Mouse (Mus musculus) MEL (cell line): ENCODE data around the gene Itgb3bp. TPM values are rescaled to one million over a fixed set of nuclear protein-coding genes. Genes with fewer than 3 reads are reported as not detected.

Experiments
- DNase-seq: peaks from one replicate; pipeline ENCODE4 v3.0.0; 2011; ENCODE audit warnings: low read depth, low spot score
- H3K27ac ChIP-seq: 2 replicates; pipeline ENCODE4 v1.5.1; 2012; ENCODE audit warnings: low read depth, mild to moderate bottlenecking, control low read depth, low read length, moderate library complexity; ENCODE audit not compliant: control insufficient read depth
- H3K27me3 ChIP-seq, 2 experiments: fragments of 150-350 bp in 1 of 2; sonication (generic) in 1 of 2; 2 replicates each; pipeline ENCODE4 v1.6.1; 2012; ENCODE audit warnings: low read length in 2 of 2, mild to moderate bottlenecking in 2 of 2, improper control_type of control experiment in 1 of 2, moderate library complexity in 1 of 2; ENCODE audit not compliant: insufficient read depth in 2 of 2, control insufficient read depth in 1 of 2
- H3K36me3 ChIP-seq, 2 experiments: 2 replicates each; pipeline ENCODE4 v1.6.1; 2012 to 2014; ENCODE audit warnings: low read length in 2 of 2, improper control_type of control experiment in 1 of 2, inconsistent platforms in 1 of 2, mild to moderate bottlenecking in 1 of 2; ENCODE audit not compliant: insufficient read depth in 2 of 2, control insufficient read depth in 1 of 2
- H3K4me1 ChIP-seq, 2 experiments: fragments of 150-350 bp in 1 of 2; sonication (generic) in 1 of 2; 2 replicates each; pipeline ENCODE4 v1.6.1; 2012; ENCODE audit warnings: low read length in 2 of 2, improper control_type of control experiment in 1 of 2, mild to moderate bottlenecking in 1 of 2; ENCODE audit not compliant: insufficient read depth in 2 of 2, control insufficient read depth in 1 of 2
- H3K4me3 ChIP-seq, 2 experiments: fragments of 150-350 bp in 1 of 2; sonication (generic) in 1 of 2; 2 replicates each; pipeline ENCODE4 v1.5.1; 2012; ENCODE audit warnings: low read depth in 2 of 2, low read length in 2 of 2, mild to moderate bottlenecking in 2 of 2, moderate library complexity in 2 of 2, control low read depth in 1 of 2, improper control_type of control experiment in 1 of 2; ENCODE audit not compliant: control insufficient read depth in 1 of 2, insufficient read depth in 1 of 2
- H3K79me2 ChIP-seq: 2 replicates; pipeline ENCODE4 v1.6.1; 2012; ENCODE audit warnings: mild to moderate bottlenecking, low read length, moderate library complexity; ENCODE audit not compliant: control insufficient read depth, poor library complexity, insufficient read depth
- H3K9ac ChIP-seq: 2 replicates; pipeline ENCODE4 v1.6.1; 2012; ENCODE audit warnings: low read depth, mild to moderate bottlenecking, control low read depth, low read length, moderate library complexity; ENCODE audit not compliant: control insufficient read depth, poor library complexity, severe bottlenecking
- H3K9me3 ChIP-seq: fragments of 150-350 bp; sonication (generic); replicated peaks from 2 replicates; pipeline ENCODE4 v1.6.1; 2012; ENCODE audit warnings: mild to moderate bottlenecking, low read length, improper control_type of control experiment, moderate library complexity; ENCODE audit not compliant: insufficient read depth
- CHD1 ChIP-seq: IDR thresholded peaks from 2 replicates; pipeline ENCODE4 v1.6.1; 2012; ENCODE audit warnings: low read depth, mild to moderate bottlenecking, inconsistent platforms, low read length, improper control_type of control experiment
- CHD2 ChIP-seq: IDR thresholded peaks from 2 replicates; pipeline ENCODE4 v1.6.1; 2011; ENCODE audit warnings: low read length, improper control_type of control experiment
- E2F4 ChIP-seq: IDR thresholded peaks from 2 replicates; pipeline ENCODE4 v1.6.1; 2011; ENCODE audit warnings: low read depth, low read length, improper control_type of control experiment, borderline replicate concordance
- ELF1 ChIP-seq: IDR thresholded peaks from 2 replicates; pipeline ENCODE4 v1.6.1; 2014; ENCODE audit warnings: low read depth, mild to moderate bottlenecking, inconsistent platforms, low read length, improper control_type of control experiment, moderate library complexity
- EP300 ChIP-seq, 2 experiments: IDR thresholded peaks; 2 replicates each; pipeline ENCODE4 v1.6.1; 2011; ENCODE audit warnings: improper control_type of control experiment in 2 of 2, low read length in 2 of 2, low read depth in 1 of 2, mild to moderate bottlenecking in 1 of 2
- GATA1 ChIP-seq: IDR thresholded peaks from 2 replicates; pipeline ENCODE4 v1.6.1; 2011; ENCODE audit warnings: low read depth, low read length, improper control_type of control experiment
- MAFK ChIP-seq: IDR thresholded peaks from 2 replicates; pipeline ENCODE4 v1.6.1; 2011; ENCODE audit warnings: low read depth, mild to moderate bottlenecking, low read length, improper control_type of control experiment, borderline replicate concordance
- MAX ChIP-seq: IDR thresholded peaks from 2 replicates; pipeline ENCODE4 v1.6.1; 2011; ENCODE audit warnings: low read length, improper control_type of control experiment
- MEF2A ChIP-seq: IDR thresholded peaks from 2 replicates; pipeline ENCODE4 v1.6.1; 2014; ENCODE audit warnings: low read depth, mild to moderate bottlenecking, inconsistent platforms, low read length, improper control_type of control experiment; ENCODE audit not compliant: poor library complexity, insufficient replicate concordance, severe bottlenecking; ENCODE audit errors: extremely low read depth
- NELFE ChIP-seq: IDR thresholded peaks from 2 replicates; pipeline ENCODE4 v1.6.1; 2011; ENCODE audit warnings: low read depth, low read length, improper control_type of control experiment
- POLR2A ChIP-seq, 2 experiments: IDR thresholded peaks; 2 replicates each; pipeline ENCODE4 v1.6.1; 2011 to 2012; ENCODE audit warnings: low read length in 2 of 2, mild to moderate bottlenecking in 2 of 2, control low read depth in 1 of 2, improper control_type of control experiment in 1 of 2, low read depth in 1 of 2, moderate library complexity in 1 of 2; ENCODE audit not compliant: control insufficient read depth in 1 of 2, insufficient read depth in 1 of 2, poor library complexity in 1 of 2
- POLR2AphosphoS5 ChIP-seq: IDR thresholded peaks from 2 replicates; pipeline ENCODE4 v1.6.1; 2012; ENCODE audit warnings: low read depth, borderline replicate concordance, mild to moderate bottlenecking, inconsistent platforms, low read length, moderate library complexity, mixed read lengths
- RCOR1 ChIP-seq: IDR thresholded peaks from 2 replicates; pipeline ENCODE4 v1.6.1; 2012; ENCODE audit warnings: low read depth, mild to moderate bottlenecking, inconsistent platforms, low read length, improper control_type of control experiment
- SMC3 ChIP-seq: IDR thresholded peaks from 2 replicates; pipeline ENCODE4 v1.6.1; 2011; ENCODE audit warnings: low read depth, low read length, improper control_type of control experiment
- TAL1 ChIP-seq: IDR thresholded peaks from 2 replicates; pipeline ENCODE4 v1.6.1; 2012; ENCODE audit warnings: mild to moderate bottlenecking, inconsistent platforms, low read length, moderate library complexity, mixed read lengths
- TBP ChIP-seq: IDR thresholded peaks from 2 replicates; pipeline ENCODE4 v1.8.0; 2011; ENCODE audit warnings: low read depth, low read length, improper control_type of control experiment
- UBTF ChIP-seq: IDR thresholded peaks from 2 replicates; pipeline ENCODE4 v1.6.1; 2012; ENCODE audit warnings: low read depth, mild to moderate bottlenecking, inconsistent platforms, low read length, improper control_type of control experiment, moderate library complexity, borderline replicate concordance; ENCODE audit not compliant: insufficient read depth
- USF1 ChIP-seq: IDR thresholded peaks from 2 replicates; pipeline ENCODE4 v1.6.1; 2014; ENCODE audit warnings: low read depth, mild to moderate bottlenecking, inconsistent platforms, low read length, improper control_type of control experiment, moderate library complexity
- ZC3H11A ChIP-seq: IDR thresholded peaks from 2 replicates; pipeline ENCODE4 v1.6.1; 2012; ENCODE audit warnings: low read depth, mild to moderate bottlenecking, inconsistent platforms, low read length, improper control_type of control experiment
- polyA plus RNA-seq, 2 experiments: library from polyadenylated mRNA; stranded (reverse) in 1 of 2; unstranded in 1 of 2; fragments of >175 nt in 1 of 2; fragments of >200 nt in 1 of 2; gene quantifications; 2 replicates each; pipeline versions ENCODE4 v1.2.1 to v1.2.4; 2012; ENCODE audit warnings: low replicate concordance in 2 of 2, low read depth in 1 of 2; ENCODE audit not compliant: insufficient read length in 2 of 2, insufficient read depth in 1 of 2, missing spikeins in 1 of 2
- total RNA-seq: library from RNA; depleted of rRNA; stranded (reverse); fragments of 300-350 nt; gene quantifications from 2 replicates; pipeline ENCODE4 v1.2.3, GENCODE M21; 2012

Itgb3bp gene
- total and polyA plus RNA-seq, 3 experiments, result 5.5 to 6.5 TPM; not detected in 1

- DNase-seq, result no peak
- Histone ChIP-seq H3K4me1 (no peaks in the 10 kb centered on the region), H3K9ac (no peak overlapping the region), H3K27ac (no peak overlapping the region), H3K9me3 (no peaks in the 10 kb centered on the region), H3K79me2 (no peaks in the 10 kb centered on the region), H3K36me3 (no peaks in the 10 kb centered on the region), H3K27me3 (no peaks in the 10 kb centered on the region), H3K4me3 (no peak overlapping the region)
- TF ChIP-seq RCOR1 (no peak), USF1 (no peak), POLR2AphosphoS5 (no peak), MEF2A (no peak), CHD2 (no peak)
These were observed 39.7 kb upstream of the Itgb3bp start for GRCm38 (mm10) chr4:99969328-99969727.

GRCm38 (mm10) chr4:99966555-99966954, 36.9 kb upstream of the Itgb3bp start:
- Histone ChIP-seq H3K27ac (no peak overlapping the region), H3K36me3 (no peaks in the 10 kb centered on the region), H3K9ac (no peak overlapping the region), H3K9me3 (no peaks in the 10 kb centered on the region), H3K4me3 (no peak overlapping the region), H3K79me2 (no peaks in the 10 kb centered on the region), H3K27me3 (no peaks in the 10 kb centered on the region), H3K4me1 (no peaks in the 10 kb centered on the region)
- no peak for TF ChIP-seq TAL1
- TF ChIP-seq SMC3, result no peak
- no peak for TF ChIP-seq EP300 (IDR thresholded peaks at IDR 0.05; ENCODE audit: low read depth in 1 of 2, low read length in 2 of 2)
- no peak for TF ChIP-seq TBP
- TF ChIP-seq MAFK, result no peak
- TF ChIP-seq MAX, result no peak
- TF ChIP-seq UBTF, result no peak
- no peak for TF ChIP-seq E2F4
- no peak for TF ChIP-seq ZC3H11A
- no peak for TF ChIP-seq POLR2A (IDR thresholded peaks at IDR 0.05; ENCODE audit: control insufficient read depth in 1 of 2, insufficient read depth in 1 of 2, low read depth in 1 of 2, low read length in 2 of 2, poor library complexity in 1 of 2)
- TF ChIP-seq RCOR1, result no peak
- no peak for TF ChIP-seq ELF1
- TF ChIP-seq CHD1, result no peak
- no peak for TF ChIP-seq GATA1
- no peak for TF ChIP-seq NELFE
- DNase-seq, result no peak
